ENCODE assay signal across 10 mouse cellular contexts in genomic region chr1:39944306-39944971, GRCm38 (mm10). TPM values are rescaled to one million over a fixed set of nuclear protein-coding genes. Genes with fewer than 3 reads are reported as not detected.
A peak's percentile ranks its signal among the peaks of the same experiment; 100 is the strongest.
DNase-seq lines count a peak whose midpoint lies in the region; ATAC-seq and TF ChIP-seq lines count a peak whose summit lies in the region.
"Had no signal": no experiment of that assay in that cellular context is flagged by ENCODE, and none has a peak within 500 bp of the region (broad histone marks: within the 10 kb centered on the region; RNA-seq: fewer than 3 reads in every experiment).

No protein-coding gene starts in this region.

- TF ChIP-seq CTCF in cortical plate, adult 2 months (IDR thresholded peaks at IDR 0.05; ENCODE audit: extremely low read depth, insufficient read depth, low read length): no peak

- peak overlapping the region; percentile 7; the same call in 1 of the 2 replicates for H3K27ac ChIP-seq in heart, embryonic 10.5 days
- peak overlapping the region; percentile 32; the same call in 1 of the 2 replicates for H3K27ac ChIP-seq in cortical plate, adult 2 months (ENCODE audit: insufficient read depth, low read length)

- peak; percentile 66 for ATAC-seq in megakaryocyte, adult 5-6 weeks (ENCODE audit: poor library complexity, severe bottlenecking)

- no peak overlapping the region for H3K4me3 ChIP-seq in heart, embryonic 10.5 days
- H3K4me3 ChIP-seq in cortical plate, adult 2 months (ENCODE audit: insufficient read depth, low read length): no peak overlapping the region

- no peaks in the 10 kb centered on the region for H3K36me3 ChIP-seq in heart, embryonic 10.5 days

- H3K4me1 ChIP-seq in heart, embryonic 10.5 days: peaks cover 89% of the 10 kb centered on the region
- H3K4me1 ChIP-seq in cortical plate, adult 2 months (ENCODE audit: control insufficient read depth, insufficient read depth, low read length): peaks cover 43% of the 10 kb centered on the region

- no peaks in the 10 kb centered on the region for H3K9me3 ChIP-seq in heart, embryonic 10.5 days

- TF ChIP-seq POLR2A in cortical plate, adult 2 months (IDR thresholded peaks at IDR 0.05; ENCODE audit: extremely low read depth, insufficient read depth, low read length): no peak

- DNase-seq in heart, embryonic 10.5 days (ENCODE audit: low spot score): no peak
- no peak for DNase-seq in heart, adult 9 months (ENCODE audit: low spot score in 2 of 2)
- peak; percentile 79 for DNase-seq in 3T3-L1 (ENCODE audit: low read depth, low spot score)
- DNase-seq in right cerebral cortex, adult 18-20 months: no peak
- DNase-seq in kidney, postnatal 10 days: no peak
- DNase-seq in urinary bladder, postnatal 4 days (ENCODE audit: low spot score in 2 of 2): no peak
- DNase-seq: adrenal gland, postnatal 36 days; lung, postnatal 36 days had no signal

- H3K27me3 ChIP-seq in heart, embryonic 10.5 days (ENCODE audit: insufficient read depth, poor library complexity, severe bottlenecking): no peaks in the 10 kb centered on the region

- 64% methylated on average over 5 of the region's 5 CpGs for WGBS in heart, embryonic 10.5 days

RNA-seq across cellular contexts. Expression of gene Map4k4, which starts 43.7 kb away (rescaled TPM):
- polyA plus RNA-seq in heart, embryonic 10.5 days (2016; fragmentation: Nextera tagmentation; extraction: Ambion mirVana): 19.0 and 24.7 TPM in 2 replicates
- 111 and 112 TPM in 2 replicates for polyA plus RNA-seq in cortical plate, adult 2 months (2012; rRNA removed)
- total RNA-seq in megakaryocyte, adult 5-6 weeks (2015): 52.1 and 52.3 TPM in 2 replicates
- 190 and 228 TPM in 2 replicates for total RNA-seq in megakaryocyte, adult 5-6 weeks (2017)
